Comparison of ENCODE assay signal across 35 mouse cellular contexts in the genomic region with DNA sequence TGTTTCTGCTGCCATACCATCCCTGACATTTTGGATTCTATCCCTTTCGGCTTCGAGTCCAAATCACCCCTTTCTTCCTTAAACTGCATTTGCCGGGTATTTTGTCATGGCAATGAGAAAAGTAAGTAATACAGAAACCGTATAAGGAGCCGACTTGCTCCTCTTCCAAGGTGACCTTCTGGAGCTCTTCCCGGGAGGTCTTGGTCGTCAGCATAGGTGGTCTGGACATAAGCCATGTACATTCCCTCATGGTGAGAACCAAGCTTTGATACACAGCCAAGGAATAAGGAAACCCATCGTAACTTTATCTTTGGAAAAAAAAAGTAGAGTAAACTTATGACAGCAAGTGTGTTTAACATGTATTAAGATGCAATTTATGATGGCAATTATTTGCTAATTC.
"Had no signal": no experiment of that assay in that cellular context is flagged by ENCODE, and none has a peak within 500 bp of the region (broad histone marks: within the 10 kb centered on the region; RNA-seq: fewer than 3 reads in every experiment).

No protein-coding gene starts in this region.

- ATAC-seq: hindbrain, embryonic 16.5 days; hindbrain, postnatal 0 days; inflammation-experienced regulatory T-cells, adult 6 months; intestine, embryonic 15.5 days; intestine, embryonic 16.5 days; intestine, postnatal 0 days had no signal

- H3K4me3 ChIP-seq: heart, embryonic 10.5 days; heart, embryonic 12.5 days; heart, embryonic 13.5 days; heart, embryonic 15.5 days; hindbrain, embryonic 10.5 days; hindbrain, embryonic 12.5 days; hindbrain, embryonic 13.5 days; hindbrain, embryonic 15.5 days; intestine, embryonic 15.5 days; kidney, embryonic 15.5 days; layer of hippocampus, adult 2 months had no signal

- H3K27me3 ChIP-seq: heart, embryonic 12.5 days; heart, embryonic 13.5 days; heart, embryonic 15.5 days; hindbrain, embryonic 12.5 days; hindbrain, embryonic 13.5 days; hindbrain, embryonic 15.5 days; intestine, embryonic 15.5 days; kidney, embryonic 15.5 days had no signal

- DNase-seq: heart, postnatal 10 days; heart, postnatal 14 days; heart, postnatal 36 days; heart, postnatal 4 days; kidney, adult 11 months; kidney, adult 18-20 months; kidney, adult 2 months; kidney, adult 8-10 months; kidney, adult 9 months; kidney, postnatal 10 days; kidney, postnatal 14 days; kidney, postnatal 25 days; kidney, postnatal 36 days; kidney, postnatal 4 days; layer of hippocampus, adult 9-11 months; layer of hippocampus, postnatal 36 days had no signal

- H3K4me2 ChIP-seq: heart, embryonic 11.5 days; heart, embryonic 12.5 days; heart, embryonic 13.5 days; heart, embryonic 15.5 days; hindbrain, embryonic 12.5 days; hindbrain, embryonic 13.5 days; hindbrain, embryonic 14.5 days; hindbrain, embryonic 15.5 days; intestine, embryonic 15.5 days; kidney, embryonic 15.5 days had no signal

- H3K4me1 ChIP-seq: heart, embryonic 10.5 days; heart, embryonic 13.5 days; heart, embryonic 15.5 days; hindbrain, embryonic 10.5 days; hindbrain, embryonic 12.5 days; hindbrain, embryonic 15.5 days; intestine, embryonic 15.5 days; kidney, embryonic 15.5 days had no signal

- H3K9ac ChIP-seq: heart, embryonic 12.5 days; heart, embryonic 13.5 days; heart, embryonic 15.5 days; hindbrain, embryonic 12.5 days; hindbrain, embryonic 13.5 days; hindbrain, embryonic 14.5 days; hindbrain, embryonic 15.5 days; intestine, embryonic 15.5 days; kidney, embryonic 15.5 days had no signal

- H3K9me3 ChIP-seq: heart, embryonic 10.5 days; heart, embryonic 13.5 days; heart, embryonic 15.5 days; hindbrain, embryonic 12.5 days; hindbrain, embryonic 13.5 days; hindbrain, embryonic 15.5 days; intestine, embryonic 15.5 days; kidney, embryonic 15.5 days had no signal

- H3K27ac ChIP-seq: heart, embryonic 10.5 days; heart, embryonic 13.5 days; heart, embryonic 15.5 days; hindbrain, embryonic 10.5 days; hindbrain, embryonic 12.5 days; hindbrain, embryonic 13.5 days; hindbrain, embryonic 14.5 days; hindbrain, embryonic 15.5 days; hindbrain, postnatal 0 days; intestine, embryonic 15.5 days; kidney, embryonic 15.5 days; kidney, postnatal 0 days; layer of hippocampus, adult 2 months had no signal

- H3K36me3 ChIP-seq: heart, embryonic 10.5 days; heart, embryonic 12.5 days; heart, embryonic 13.5 days; heart, embryonic 15.5 days; hindbrain, embryonic 10.5 days; hindbrain, embryonic 12.5 days; hindbrain, embryonic 13.5 days; hindbrain, embryonic 15.5 days; intestine, embryonic 15.5 days; kidney, embryonic 15.5 days had no signal
